Mouse (Mus musculus) retina, postnatal 1 day (tissue): Measurements from ENCODE around the gene Egflam.

ENCODE experiments used
- DNase-seq: peaks from one replicate; pipeline ENCODE4 v3.0.0-alpha.2; 2012

Egflam gene

GRCm38 (mm10) chr15:7167906-7168532, 230.2 kb downstream of the Egflam start:
- DNase-seq: no peak

GRCm38 (mm10) chr15:7167238-7167905, 230.8 kb downstream of the Egflam start:
- no peak for DNase-seq

GRCm38 (mm10) chr15:7166735-7167134, 231.5 kb downstream of the Egflam start:
- no peak for DNase-seq

- no peak for DNase-seq
These were observed 234.3 kb downstream of the Egflam start for GRCm38 (mm10) chr15:7163851-7164250.

GRCm38 (mm10) chr15:7160321-7160720, 237.9 kb downstream of the Egflam start:
- no peak for DNase-seq

- DNase-seq: no peak
These were observed 238.3 kb downstream of the Egflam start for GRCm38 (mm10) chr15:7159869-7160268.

- DNase-seq: no peak
These were observed 240.5 kb downstream of the Egflam start for GRCm38 (mm10) chr15:7157658-7158057.
